Mouse (Mus musculus): Measurements from ENCODE around the gene Rftn1.

GRCm38 (mm10) chr17:50131698-50132097, 58.8 kb downstream of the Rftn1 start:
- TF ChIP-seq CTCF (conservative IDR thresholded peaks at IDR 0.05; ENCODE audit: insufficient read depth, insufficient read length, low read depth, low read length) (no peak), POLR2A (IDR thresholded peaks at IDR 0.05; ENCODE audit: low read depth, low read length) (no peak)
